Mouse (Mus musculus): ENCODE results near the gene Usp24. TPM values are rescaled to one million over a fixed set of nuclear protein-coding genes. Genes with fewer than 3 reads are reported as not detected.

Gene Usp24
- total RNA-seq (2021) = 10 to 100 TPM; 41.0 to 45.8 TPM
- long read RNA-seq, experiment 1, full-length matches to known transcripts = 4 of 12 reads
- long read RNA-seq, experiment 1, partial matches to known transcripts = 7 of 12 reads
- long read RNA-seq, experiment 1, other reads (novel, unspliced or antisense) = 1 of 12 reads
- long read RNA-seq, experiment 2, full-length matches to known transcripts = 3 of 15 reads
- long read RNA-seq, experiment 2, partial matches to known transcripts = 7 of 15 reads
- long read RNA-seq, experiment 2, other reads (novel, unspliced or antisense) = 5 of 15 reads

DNA sequence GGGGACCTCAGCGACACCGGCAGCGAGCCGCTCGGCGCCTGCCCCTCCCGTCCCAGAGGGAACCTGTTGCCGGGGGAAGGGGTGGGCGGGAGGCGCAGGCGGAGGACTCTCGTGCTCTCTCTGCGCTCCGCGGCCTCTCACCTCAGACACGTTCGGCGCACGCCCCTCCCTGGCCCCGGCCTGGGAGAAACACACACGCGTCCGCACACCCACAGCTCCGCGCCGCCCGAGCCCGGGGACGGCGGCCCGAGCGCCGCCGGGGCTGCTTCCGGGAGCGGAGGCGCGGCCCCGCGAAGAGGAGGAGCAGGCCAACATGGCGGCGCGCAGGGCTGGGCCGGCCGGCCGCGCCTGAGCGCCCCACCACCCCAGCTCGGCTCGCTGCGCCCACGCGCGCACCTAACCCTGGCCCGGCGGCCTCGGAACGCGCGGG lies at the start of gene Usp24:
Gene Usp24 (plus strand): TSS at position 293 of the 430 bp plus-strand sequence.
- Histone ChIP-seq H3K27ac (peak within 1 kb of the TSS; percentile 97), H3K4me3 (peak within 1 kb of the TSS; percentile 75)
- DNase-seq (ENCODE audit: low spot score in 2 of 2) = peak; percentile 32 to 64
- no peak for TF ChIP-seq CTCF (conservative IDR thresholded peaks at IDR 0.05)

DNA sequence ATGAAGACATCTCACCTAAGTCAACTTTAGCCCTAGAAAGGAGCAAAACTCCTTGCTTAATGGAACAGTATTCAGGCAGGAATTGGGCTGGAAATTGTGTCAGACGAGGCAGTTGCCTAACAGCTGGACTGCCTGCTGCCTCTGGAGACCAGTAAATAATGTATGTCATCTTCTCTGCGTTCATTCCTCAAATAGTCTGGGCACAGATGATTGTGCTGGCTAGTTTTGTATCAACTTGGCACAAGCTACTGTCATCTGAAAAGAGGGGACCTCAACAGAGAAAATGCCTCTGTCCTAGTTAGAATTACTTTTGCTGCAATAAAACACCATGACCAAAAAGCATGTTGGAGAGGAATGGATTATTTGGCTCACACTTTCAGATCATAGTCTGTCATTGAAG lies 39.1 kb upstream of the Usp24 start:
- no peak overlapping the region for H3K4me3 ChIP-seq
- TF ChIP-seq CTCF (conservative IDR thresholded peaks at IDR 0.05) = no peak
- H3K27ac ChIP-seq = no peak overlapping the region
- no peak for DNase-seq (ENCODE audit: low spot score in 2 of 2)

DNA sequence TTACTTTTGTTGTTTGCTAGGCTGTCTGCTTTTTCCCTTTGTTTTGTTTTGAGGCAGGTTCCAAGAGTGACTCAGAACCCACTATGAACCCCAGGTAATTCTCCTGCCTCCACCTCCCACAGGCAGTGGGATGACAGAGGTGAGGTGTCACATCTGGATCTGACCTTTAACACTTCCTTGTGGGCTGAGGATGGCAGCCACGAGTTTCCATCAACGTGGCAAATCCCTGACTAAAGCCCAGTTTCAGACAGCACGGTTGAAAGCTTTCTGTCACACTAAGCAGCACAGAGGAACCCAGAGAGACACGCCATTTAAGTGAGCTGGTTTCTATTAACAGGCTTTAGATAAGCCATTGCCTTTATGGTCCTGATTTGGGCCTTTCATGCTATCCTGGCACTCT lies 36.8 kb upstream of the Usp24 start:
- DNase-seq (ENCODE audit: low spot score in 2 of 2) = no peak
- Histone ChIP-seq H3K4me3 (no peak overlapping the region), H3K27ac (no peak overlapping the region)
- no peak for TF ChIP-seq CTCF (conservative IDR thresholded peaks at IDR 0.05)

DNA sequence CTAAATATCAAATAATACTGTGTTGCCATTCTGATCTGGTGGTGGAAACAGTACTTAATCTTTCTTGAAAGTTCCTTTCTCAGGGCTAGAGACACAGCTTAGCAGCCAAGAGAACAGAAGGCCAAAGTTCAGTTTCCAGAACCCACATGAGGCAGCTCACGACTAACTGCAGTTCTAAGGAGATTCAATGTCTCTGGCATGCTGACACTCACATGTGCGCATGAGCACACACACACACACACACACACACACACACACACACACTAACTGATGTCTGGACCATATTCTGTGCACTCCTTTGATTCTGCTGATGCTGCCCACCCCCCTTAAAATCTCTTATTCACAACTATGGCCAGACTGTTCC lies 34.9 kb upstream of the Usp24 start:
- no peak for TF ChIP-seq CTCF (conservative IDR thresholded peaks at IDR 0.05)
- DNase-seq (ENCODE audit: low spot score in 2 of 2) = no peak
- no peak overlapping the region for H3K4me3 ChIP-seq
- H3K27ac ChIP-seq = no peak overlapping the region

DNA sequence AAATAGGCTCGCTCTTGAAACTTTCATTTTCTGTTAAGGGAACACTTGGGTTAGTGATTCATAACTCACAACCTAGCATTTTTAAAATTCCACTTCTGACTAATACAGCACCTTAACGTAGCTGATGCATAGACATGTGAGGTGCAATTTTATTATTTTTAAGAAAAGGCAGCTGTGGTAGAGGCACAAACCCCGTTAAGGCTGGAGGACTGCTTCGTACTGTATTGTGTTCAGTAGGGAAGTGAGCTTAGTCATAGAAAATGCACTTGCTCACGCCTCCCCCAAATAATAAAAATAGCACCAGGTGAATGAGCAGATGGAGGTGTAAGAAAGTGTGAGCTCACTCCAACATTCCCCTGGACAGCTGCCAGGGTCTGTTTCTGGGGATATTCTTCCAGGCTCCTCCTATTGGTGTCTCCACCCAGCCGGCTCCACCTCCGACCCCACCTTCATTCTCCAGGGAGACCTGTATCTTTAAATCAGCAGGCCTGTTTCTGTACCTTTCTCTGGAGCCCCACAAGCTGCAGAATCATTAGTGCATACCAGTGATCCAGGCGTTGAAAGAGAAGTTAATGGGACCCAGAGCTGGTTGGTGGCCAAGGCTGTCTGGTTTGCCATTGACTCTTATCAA lies 34.4 kb upstream of the Usp24 start:
- no peak for TF ChIP-seq CTCF (conservative IDR thresholded peaks at IDR 0.05)
- Histone ChIP-seq H3K4me3 (no peak overlapping the region), H3K27ac (no peak overlapping the region)
- DNase-seq (ENCODE audit: low spot score in 2 of 2) = peak in 1 of 2 experiments; percentile 13

DNA sequence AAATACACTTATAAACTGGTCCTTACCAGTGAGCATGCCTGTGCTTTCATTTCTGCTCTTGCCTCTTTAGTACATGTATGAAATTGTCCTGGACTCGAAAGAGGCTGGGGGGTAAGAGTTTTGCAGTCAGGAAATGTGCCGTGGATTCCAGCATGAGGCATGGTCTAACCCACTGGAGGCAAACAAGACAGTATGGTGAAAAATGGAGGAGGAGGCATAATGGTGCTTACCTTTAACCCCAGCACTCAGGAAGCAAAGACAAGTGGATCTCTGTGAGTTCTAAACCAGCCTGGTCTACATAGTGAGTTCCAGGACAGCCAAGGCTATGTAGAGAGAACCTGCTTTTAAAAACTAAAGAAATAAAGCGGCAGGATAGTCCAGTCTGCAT lies 33.9 kb upstream of the Usp24 start:
- no peak overlapping the region for H3K4me3 ChIP-seq
- no peak for TF ChIP-seq CTCF (conservative IDR thresholded peaks at IDR 0.05)
- no peak overlapping the region for H3K27ac ChIP-seq
- DNase-seq (ENCODE audit: low spot score in 2 of 2) = no peak

DNA sequence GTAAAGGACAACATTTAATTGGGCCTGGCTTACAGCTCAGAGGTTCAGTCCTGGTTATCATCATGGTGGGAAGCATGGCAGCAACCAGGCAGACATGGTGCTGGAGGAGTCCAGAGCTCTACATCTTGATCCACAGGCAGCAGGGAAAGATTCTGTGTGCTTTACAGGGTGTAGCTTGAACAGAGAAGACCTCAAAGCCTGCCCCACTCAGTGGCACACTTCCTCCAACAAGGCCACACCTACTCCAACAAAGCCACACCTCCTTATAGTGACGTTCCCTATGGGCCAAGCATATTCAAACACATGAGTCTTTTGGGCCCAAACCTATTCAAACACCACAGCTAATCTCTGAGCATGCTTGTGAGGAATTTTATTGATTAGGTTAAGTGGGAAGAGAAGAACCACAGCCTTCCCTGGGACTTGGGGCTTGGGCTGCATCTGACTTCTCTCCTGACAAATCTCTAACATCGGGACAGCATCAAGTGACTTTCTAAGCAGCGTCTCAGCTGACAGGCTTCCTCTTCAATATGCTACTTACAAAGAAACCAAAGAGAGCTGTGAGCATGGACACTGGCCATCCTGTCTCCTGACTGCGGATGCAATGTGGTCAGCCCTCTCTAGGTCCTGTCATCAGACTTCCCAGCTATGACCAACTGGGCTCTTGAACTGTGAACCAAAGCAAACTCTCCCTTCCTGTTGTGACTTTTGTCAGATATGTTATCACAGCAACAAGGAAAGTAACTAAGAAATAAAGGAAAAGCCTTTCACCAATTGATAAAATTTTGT lies 28.9 kb upstream of the Usp24 start:
- H3K4me3 ChIP-seq = no peak overlapping the region
- no peak for DNase-seq (ENCODE audit: low spot score in 2 of 2)
- no peak overlapping the region for H3K27ac ChIP-seq
- TF ChIP-seq CTCF (conservative IDR thresholded peaks at IDR 0.05) = no peak

DNA sequence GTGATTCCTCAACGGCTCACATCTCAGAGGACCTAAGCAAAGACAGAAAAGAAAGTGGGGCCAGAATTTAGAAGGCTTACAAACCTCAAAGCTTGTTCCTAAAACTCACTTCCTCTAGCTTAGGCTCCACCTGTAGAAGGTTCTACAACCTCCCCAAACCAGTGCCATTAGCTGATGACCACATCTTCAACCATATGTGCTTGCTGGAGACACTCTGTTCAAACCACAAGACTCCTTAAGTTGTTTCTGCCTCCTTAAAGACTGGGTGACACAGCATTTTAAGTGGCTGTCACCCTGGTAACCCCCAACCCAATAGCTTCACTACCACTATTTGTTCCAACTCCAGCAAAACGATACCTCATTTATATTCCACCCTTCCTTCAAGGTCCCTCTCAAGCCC lies 25.8 kb upstream of the Usp24 start:
- no peak for TF ChIP-seq CTCF (conservative IDR thresholded peaks at IDR 0.05)
- DNase-seq (ENCODE audit: low spot score in 2 of 2) = no peak
- Histone ChIP-seq H3K27ac (no peak overlapping the region), H3K4me3 (no peak overlapping the region)

DNA sequence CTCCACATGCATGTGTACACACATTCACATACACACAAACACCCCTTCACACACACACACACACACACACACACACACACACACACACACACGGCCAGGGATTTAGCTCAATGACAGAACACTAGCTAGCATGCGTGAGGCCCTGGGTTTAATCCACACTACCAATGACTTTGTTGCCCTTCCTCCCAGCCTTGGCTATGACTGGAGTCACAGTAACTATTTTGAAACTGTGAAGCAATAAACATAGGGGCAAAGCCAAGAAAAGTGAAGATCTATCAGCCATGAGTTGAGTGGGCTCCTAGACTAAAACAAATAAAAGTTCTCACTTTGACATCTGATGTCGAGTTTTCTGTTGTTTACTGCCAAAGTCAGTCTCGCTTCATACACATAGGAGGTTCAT lies 23.2 kb upstream of the Usp24 start:
- no peak for DNase-seq (ENCODE audit: low spot score in 2 of 2)

DNA sequence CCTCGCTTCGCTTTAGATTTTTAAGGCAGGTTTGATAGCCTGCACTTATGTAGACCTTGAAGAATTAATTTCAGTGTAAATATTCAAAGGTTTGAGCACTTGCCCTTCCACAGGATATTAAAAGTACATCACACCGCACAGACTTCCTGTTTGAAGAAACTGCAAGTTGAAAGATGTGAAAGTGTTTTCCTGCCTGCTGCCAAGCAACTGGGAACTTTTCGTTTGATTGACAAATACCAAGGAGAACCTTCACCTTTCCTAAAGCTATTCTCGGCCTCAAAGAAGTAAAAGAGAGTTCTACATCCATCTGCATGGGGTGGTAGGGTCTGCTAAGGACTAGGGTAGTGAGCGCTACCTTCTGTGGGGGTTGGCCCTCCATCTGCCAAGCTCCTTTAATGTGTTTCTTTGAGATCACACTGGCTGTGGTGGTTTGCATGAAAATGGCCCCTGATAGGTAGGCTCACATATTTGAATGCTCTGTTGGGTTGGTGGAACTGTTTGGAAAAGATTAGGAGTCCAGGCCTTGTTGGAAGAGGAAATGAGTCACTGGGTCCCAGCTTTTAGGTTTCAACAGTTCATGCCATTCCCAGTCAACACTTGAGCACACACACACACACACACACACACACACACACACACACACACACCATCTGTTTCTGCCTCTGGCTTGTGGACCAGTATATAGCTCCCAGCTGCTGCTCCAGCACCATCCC lies 22.5 kb upstream of the Usp24 start:
- DNase-seq (ENCODE audit: low spot score in 2 of 2) = no peak
- H3K4me3 ChIP-seq = no peak overlapping the region
- H3K27ac ChIP-seq = no peak overlapping the region
- TF ChIP-seq CTCF (conservative IDR thresholded peaks at IDR 0.05) = no peak

More for the DNA sequence above, 23.2 kb upstream of the Usp24 start:
- Histone ChIP-seq H3K4me3 (no peak overlapping the region), H3K27ac (no peak overlapping the region)
- no peak for TF ChIP-seq CTCF (conservative IDR thresholded peaks at IDR 0.05)

DNA sequence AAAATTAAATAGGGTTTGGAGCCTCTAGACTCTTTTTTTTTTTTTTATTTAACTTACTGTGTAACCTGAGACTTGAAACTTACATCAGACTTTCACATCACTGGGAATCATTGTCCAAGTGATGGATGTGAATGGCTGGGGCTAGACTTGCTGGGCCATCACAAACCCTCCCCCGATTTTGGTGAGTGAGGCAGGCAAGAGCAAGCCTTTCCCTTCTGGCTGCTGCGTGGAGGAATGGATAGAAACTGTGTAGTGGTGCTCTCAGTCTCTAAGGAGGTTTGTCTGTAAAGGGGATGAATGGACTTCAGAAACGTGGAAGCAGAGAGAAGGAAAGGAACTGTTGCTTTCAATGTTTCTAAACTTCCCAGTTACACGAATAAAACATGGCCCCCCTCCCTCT lies 20.3 kb upstream of the Usp24 start:
- no peak for DNase-seq (ENCODE audit: low spot score in 2 of 2)
- TF ChIP-seq CTCF (conservative IDR thresholded peaks at IDR 0.05) = no peak
- Histone ChIP-seq H3K4me3 (no peak overlapping the region), H3K27ac (no peak overlapping the region)

DNA sequence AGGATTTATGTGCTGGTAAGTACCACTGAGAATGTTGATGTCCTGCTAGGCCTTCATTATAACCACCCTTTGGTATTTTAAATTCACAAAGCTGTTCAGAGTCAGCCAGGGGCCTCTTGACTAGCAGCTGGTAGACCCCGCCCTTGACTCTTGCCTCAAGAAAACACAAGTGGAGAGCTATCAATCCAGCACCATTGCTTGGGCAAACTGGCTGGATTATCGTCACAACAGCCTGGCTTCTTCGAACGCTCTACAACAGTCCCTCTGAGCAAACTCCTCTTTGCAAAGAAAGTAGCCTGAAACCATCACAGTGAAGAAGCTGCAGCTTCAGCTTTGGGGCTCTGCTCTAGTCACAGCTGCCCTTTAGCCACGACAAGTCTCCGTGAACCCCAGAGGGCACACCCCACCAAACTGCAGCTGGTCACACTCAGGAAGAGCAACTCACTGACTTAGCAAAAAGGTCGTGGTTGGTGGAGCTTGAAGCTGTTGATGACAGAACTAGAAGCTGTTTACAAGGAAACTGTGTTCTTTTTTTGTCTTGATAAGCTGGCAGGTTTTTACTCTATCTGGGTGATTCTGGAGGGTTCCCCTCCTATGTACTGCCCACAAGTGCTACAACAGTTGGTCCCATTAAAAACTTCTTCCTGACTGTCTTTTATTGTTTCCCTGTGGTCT lies 19.5 kb upstream of the Usp24 start:
- H3K4me3 ChIP-seq = no peak overlapping the region
- DNase-seq (ENCODE audit: low spot score in 2 of 2) = no peak
- TF ChIP-seq CTCF (conservative IDR thresholded peaks at IDR 0.05) = no peak
- H3K27ac ChIP-seq = no peak overlapping the region

Measured in layer of hippocampus, adult 2 months (tissue).